Mouse (Mus musculus): ENCODE measurements at regions not wholly inside any gene's neighbourhood (a gene's known extent, or its start where the extent isn't known, plus 50 kb on each side); places are given as distances from the start of the nearest gene placed in this dataset.

- DNase-seq (ENCODE audit: low spot score): no peak
Measured at GRCm38 (mm10) chr15:36427334-36427733, 580.2 kb downstream of the Zfp706 start.

DNA sequence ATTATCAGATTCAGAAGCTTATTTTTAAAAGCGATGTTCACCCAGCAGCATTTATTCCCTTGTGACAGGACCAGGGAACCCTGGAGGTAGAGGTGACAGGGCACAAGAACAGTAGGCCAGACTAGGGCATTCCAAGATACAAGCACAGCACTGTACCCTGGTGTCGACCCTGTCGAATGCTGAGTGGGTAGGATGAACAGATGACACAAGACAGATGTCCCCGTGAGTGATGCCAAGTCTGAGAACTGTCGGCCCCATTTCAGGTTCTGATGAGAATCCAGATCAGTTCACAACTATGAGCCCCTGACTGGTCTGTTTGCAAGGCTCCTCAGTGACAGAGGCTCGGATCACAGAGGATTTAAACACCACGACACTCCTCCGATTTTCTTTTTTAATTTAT, 581.7 kb downstream of the Zfp706 start:
- no peak for DNase-seq (ENCODE audit: low spot score)

- no peak for DNase-seq (ENCODE audit: low spot score)
Measured at GRCm38 (mm10) chr15:36424047-36424446, 583.5 kb downstream of the Zfp706 start.

GRCm38 (mm10) chr15:36422781-36423180, 584.8 kb downstream of the Zfp706 start:
- DNase-seq (ENCODE audit: low spot score): peak; percentile 55

- peak; percentile 27 for DNase-seq (ENCODE audit: low spot score)
Measured at GRCm38 (mm10) chr15:36419943-36420480, 587.6 kb downstream of the Zfp706 start.

DNA sequence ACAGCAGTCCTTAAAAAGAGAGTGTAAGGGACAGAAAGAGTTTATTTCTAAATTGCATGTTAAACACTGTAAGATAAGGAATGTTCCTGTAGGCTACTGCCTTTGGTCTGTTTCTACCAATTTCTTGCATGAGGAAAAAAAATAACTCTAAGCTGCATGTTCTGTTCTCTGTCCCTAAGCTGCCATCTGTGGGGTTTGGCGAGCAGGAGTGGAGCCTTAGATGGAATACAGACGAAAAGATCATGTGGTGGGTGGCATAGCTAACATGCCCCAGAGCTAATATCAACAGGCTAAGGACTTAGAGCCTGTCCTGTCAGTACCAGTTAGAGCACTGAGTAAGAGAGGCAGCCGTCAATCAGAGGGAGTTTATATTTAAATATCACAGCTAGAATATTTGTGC, 590.1 kb downstream of the Zfp706 start:
- no peak for DNase-seq (ENCODE audit: low spot score)

- DNase-seq (ENCODE audit: low spot score): no peak
Measured at GRCm38 (mm10) chr15:36415552-36416249, 591.9 kb downstream of the Zfp706 start.

- no peak for DNase-seq (ENCODE audit: low spot score)
Measured at GRCm38 (mm10) chr15:36412016-36412415, 595.6 kb downstream of the Zfp706 start.

GRCm38 (mm10) chr15:36405446-36405845, 602.1 kb downstream of the Zfp706 start:
- no peak for DNase-seq (ENCODE audit: low spot score)

GRCm38 (mm10) chr15:36403336-36404119, 604.0 kb downstream of the Zfp706 start:
- no peak for DNase-seq (ENCODE audit: low spot score)

DNA sequence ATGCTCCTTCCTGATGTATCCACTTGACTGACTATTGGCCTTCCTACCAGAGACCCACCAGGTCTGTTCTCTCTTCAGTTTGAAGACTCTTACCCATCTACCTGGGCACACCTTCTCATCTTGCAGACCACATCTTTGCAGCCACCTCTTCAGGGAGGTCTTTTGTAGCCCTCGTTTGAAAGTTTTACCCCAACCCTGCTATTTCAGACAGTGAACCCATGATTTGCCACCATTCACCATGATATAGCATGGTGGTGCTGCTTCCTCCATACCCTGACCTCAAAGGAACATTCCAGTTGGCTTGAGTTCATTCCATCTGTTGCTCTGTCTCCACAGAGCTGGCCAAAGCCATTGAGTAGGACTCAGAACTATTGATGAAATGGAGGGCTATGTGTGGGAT, 605.5 kb downstream of the Zfp706 start:
- no peak for DNase-seq (ENCODE audit: low spot score)

DNA sequence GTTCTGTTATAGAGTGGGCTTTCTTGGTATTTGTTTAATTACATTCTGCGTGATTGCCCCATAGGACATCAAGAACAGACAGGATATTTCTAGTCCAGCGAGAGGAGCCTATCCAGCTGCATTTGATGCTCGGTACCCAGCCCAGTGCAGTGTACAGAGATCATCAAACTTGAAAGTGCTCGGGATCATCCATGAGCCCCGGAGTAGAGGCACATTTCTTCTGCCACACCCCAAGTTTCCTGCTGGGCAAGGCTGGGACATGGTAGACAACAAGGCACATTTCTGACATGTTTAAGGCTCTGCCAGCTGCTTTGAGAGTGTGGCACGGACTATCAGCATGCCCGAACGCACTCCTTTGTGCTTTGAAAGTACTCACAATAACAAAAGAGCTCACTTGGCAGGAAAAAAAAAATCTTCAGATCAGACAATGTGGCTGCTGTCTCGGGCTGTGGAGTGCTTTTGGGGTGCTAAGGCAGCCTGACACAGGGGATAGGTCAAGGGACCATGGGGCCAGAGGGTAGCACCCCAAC, 607.2 kb downstream of the Zfp706 start:
- no peak for DNase-seq (ENCODE audit: low spot score)

GRCm38 (mm10) chr15:36399355-36400012, 608.1 kb downstream of the Zfp706 start:
- DNase-seq (ENCODE audit: low spot score): peak; percentile 11

DNA sequence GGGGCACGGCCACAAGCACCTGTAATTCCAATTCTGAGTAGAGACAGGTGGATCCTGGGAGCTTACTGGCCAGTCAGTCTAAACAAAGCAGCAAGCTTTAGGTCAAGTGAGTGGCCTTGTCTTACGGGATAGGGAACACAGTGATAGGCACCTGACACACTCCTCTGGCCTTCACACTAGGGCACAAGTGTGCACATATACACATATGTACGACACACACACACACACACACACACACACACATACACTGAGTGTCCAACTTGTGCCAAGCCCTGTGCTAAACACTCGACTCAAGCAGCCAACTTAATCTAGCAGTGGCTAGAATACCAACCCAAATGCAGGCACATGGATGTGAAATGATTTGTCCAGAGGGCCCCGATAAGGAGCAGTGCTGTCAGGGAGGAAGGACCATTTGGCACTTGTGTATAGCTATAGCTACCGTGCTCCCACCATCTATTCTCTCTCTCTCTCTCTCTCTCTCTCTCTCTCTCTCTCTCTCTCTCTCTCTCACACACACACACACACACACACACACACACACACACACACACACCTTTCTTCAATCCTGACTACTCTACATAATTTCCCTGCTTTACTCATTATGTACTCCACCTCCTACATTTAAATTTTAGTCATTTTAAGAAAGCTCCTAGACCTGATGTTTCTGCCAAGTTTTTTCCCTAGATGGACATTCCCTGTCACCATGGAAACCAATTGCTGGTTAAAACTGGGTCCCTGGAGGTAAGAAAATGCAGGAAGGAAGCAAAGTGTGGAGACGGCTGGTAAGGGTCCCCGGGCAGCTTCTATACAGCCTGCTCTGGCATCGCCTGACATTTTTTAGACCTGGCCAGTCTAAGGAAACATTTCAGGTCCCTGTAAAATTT, 609.2 kb downstream of the Zfp706 start:
- DNase-seq (ENCODE audit: low spot score): no peak

- no peak for DNase-seq (ENCODE audit: low spot score)
Measured at GRCm38 (mm10) chr15:36396791-36397190, 610.8 kb downstream of the Zfp706 start.

DNA sequence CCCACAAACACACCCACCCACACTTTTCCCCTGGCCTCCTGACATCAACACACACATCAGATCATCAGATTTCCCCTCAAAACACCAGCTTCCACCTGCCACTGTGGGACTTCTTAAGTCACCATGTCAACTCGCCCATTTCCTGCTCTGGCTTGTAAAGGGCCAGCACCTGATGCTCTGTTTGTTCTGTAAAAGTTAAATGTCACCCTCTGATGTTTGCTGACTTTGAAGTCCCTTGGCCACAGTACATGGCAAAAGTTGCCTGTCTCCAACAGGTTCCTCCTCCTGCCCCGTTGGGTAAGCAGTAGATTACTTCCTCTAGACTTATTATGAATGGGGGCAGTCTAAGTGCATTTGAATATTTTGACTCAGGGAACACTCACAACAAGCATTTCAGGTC, 611.3 kb downstream of the Zfp706 start:
- peak; percentile 19 for DNase-seq (ENCODE audit: low spot score)

GRCm38 (mm10) chr15:36395672-36396050, 611.9 kb downstream of the Zfp706 start:
- no peak for DNase-seq (ENCODE audit: low spot score)

DNA sequence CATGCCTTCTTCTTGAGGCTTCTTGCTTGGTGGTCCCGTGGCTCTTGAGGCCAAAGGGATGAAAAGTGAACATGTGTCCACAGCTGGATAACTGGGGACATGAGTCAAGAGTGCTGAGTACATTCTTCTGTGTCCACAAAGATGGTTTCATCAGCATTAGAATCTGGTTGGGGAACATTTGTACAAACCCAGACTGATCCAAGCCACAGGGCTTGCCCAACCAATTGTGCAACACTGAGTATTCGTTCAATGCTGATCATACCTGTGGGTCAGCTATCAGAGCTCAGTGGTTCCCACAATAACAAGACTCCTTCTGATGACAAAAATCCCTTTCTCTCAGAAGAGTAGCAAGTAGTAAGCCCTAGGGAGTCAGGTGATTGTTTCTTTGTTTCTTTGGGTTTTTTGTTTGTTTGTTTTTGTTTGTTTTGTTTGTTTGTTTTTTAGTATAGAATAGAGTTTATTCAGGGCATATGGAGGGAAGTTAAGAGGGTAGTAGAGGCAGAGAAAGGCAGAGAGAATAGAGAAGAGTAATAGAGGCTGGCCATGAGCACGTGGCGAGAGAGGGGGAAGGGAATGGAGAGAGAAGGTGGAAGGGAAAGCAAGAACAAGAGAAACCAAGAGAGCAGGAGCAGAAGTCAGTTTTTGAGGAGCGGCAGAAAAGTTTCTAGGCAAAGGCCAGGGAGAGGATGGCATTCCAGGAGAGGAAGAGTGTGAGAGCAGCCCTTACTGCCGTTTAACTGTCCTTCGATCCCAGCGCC, 612.5 kb downstream of the Zfp706 start:
- DNase-seq (ENCODE audit: low spot score): no peak

DNA sequence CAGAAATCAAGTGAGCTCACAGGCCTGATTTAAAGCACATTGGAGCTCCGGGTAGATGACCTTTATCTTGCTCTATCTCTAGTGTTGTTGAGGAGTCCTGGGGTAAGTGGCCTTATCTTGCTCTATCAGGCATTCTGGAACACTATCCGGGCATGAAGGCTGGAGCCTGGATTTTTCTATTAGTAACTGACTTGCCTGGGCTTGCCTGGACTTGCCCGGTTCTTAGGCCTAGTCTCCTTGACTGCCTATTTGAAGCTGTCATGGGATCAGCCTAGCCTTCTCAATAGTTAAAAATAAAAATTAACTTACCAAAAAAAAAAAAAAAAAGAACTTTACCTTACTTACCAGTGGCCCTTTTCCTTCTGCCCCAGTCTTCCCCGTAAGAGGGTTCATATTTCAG, 617.8 kb downstream of the Zfp706 start:
- no peak for DNase-seq (ENCODE audit: low spot score)

DNA sequence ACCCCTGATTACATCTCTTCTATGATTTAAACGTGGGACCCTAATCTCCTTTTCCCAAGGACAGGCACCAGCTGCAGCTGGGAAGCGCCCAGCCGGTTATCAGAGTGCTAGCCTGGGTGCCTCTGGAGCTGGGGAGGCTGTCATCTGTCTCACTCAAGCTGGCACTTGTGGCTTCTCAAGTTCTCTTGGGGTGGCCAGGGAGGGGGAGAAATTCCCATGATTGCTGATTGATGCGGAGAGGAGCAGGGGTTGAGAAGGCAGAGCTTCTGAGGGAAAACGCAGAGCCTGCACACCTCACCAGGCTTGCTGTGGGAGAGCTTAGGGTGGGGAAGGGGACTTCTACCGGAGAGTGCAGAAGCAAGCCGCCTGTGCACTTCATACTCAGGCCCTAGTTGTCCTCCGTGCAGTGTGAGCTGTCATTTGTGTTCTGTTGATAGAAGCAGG, 626.3 kb downstream of the Zfp706 start:
- DNase-seq (ENCODE audit: low spot score): no peak

All from lung, postnatal 25 days (tissue).